Mouse (Mus musculus): Measurements from ENCODE around the gene Ccr1. TPM values are rescaled to one million over a fixed set of nuclear protein-coding genes. Genes with fewer than 3 reads are reported as not detected.

Gene Ccr1
- polyA plus RNA-seq (2014; fragmentation: Nextera tagmentation; extraction: Ambion mirVana): 0.53 and 1.5 TPM in 2 replicates

DNA sequence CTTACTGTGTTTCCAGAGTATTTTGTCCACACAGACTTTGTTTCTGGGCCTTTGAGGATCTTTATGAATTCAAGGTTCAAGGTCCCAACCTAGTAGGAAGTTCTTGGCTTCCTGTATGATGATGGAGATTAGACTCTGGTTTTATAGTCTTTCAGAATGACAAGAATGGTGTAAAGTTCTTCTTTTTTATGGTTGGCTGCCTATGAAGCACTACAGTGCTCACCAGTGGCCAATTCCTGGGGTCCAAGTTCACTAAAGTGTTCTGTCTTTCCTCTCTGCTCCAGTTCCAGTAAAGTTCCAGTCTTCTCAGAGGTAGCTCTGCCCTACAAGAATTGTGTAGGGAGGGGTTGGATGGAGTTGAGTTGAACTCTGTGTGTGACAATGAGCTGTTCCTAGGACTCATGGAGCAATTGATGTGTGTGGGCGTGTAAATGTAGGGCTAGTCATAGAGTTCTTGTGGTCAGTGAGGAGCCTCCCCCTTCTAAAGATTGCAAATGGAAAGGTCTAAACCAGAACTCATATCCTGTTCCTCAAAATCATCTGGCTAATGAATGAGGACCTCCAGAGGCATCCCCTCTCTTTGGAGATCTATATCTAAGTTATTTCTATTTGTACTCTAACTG, at the start of gene Ccr1:
Ccr1 (minus strand) TSS at position 403 of the 623 bp plus-strand sequence.
- H3K4me3 ChIP-seq (replicated peaks; ENCODE audit: low read length): no peak within 1 kb of the TSS
- H3K4me1 ChIP-seq (replicated peaks; ENCODE audit: control insufficient read depth, insufficient read depth, low read length): no peaks in the 10 kb centered on the region
- H3K9me3 ChIP-seq (ENCODE audit: control insufficient read depth, low read length): no peaks in the 10 kb centered on the region
- 81% methylated on average over 1 of the region's 1 CpGs for WGBS
- DNase-seq (ENCODE audit: low spot score) (no peak), ATAC-seq (ENCODE audit: low FRiP score) (no peak)
- no peaks in the 10 kb centered on the region for H3K27me3 ChIP-seq (ENCODE audit: control insufficient read depth, insufficient read depth, low read length)
- H3K36me3 ChIP-seq (replicated peaks; ENCODE audit: control insufficient read depth, insufficient read depth): no peaks in the 10 kb centered on the region
- H3K4me2 ChIP-seq (replicated peaks): no peak within 1 kb of the TSS
- no peak within 1 kb of the TSS for H3K9ac ChIP-seq
- no peak within 1 kb of the TSS for H3K27ac ChIP-seq

DNA sequence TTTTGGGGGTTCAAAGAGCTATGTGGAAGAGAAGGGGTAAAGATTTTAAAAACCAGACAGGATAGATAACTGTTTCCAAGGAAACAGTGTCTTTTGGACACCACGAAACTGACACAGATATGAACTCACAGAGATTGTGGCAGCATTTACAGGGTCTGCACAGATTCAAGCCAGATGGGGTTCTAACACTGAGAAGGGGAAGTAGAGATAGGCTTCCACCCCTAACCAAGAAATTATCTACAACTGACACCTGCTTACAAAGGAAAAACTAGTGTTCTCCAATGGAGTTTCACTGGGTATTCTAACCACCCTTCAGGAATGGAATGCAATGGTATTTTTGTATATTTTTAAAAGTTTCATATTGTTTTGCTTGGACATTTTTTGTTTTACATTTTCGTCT, 47.6 kb upstream of the Ccr1 start:
- H3K9me3 ChIP-seq (ENCODE audit: control insufficient read depth, low read length): no peaks in the 10 kb centered on the region
- DNase-seq (ENCODE audit: low spot score) (no peak), ATAC-seq (ENCODE audit: low FRiP score) (no peak)
- no peak overlapping the region for H3K4me3 ChIP-seq (replicated peaks; ENCODE audit: low read length)
- WGBS: 80% methylated on average over 2 of the region's 2 CpGs
- no peaks in the 10 kb centered on the region for H3K36me3 ChIP-seq (replicated peaks; ENCODE audit: control insufficient read depth, insufficient read depth)
- H3K27ac ChIP-seq: no peak overlapping the region
- H3K4me1 ChIP-seq (replicated peaks; ENCODE audit: control insufficient read depth, insufficient read depth, low read length): no peaks in the 10 kb centered on the region
- H3K4me2 ChIP-seq (replicated peaks): no peak overlapping the region
- H3K9ac ChIP-seq: no peak overlapping the region
- H3K27me3 ChIP-seq (ENCODE audit: control insufficient read depth, insufficient read depth, low read length): no peaks in the 10 kb centered on the region

DNA sequence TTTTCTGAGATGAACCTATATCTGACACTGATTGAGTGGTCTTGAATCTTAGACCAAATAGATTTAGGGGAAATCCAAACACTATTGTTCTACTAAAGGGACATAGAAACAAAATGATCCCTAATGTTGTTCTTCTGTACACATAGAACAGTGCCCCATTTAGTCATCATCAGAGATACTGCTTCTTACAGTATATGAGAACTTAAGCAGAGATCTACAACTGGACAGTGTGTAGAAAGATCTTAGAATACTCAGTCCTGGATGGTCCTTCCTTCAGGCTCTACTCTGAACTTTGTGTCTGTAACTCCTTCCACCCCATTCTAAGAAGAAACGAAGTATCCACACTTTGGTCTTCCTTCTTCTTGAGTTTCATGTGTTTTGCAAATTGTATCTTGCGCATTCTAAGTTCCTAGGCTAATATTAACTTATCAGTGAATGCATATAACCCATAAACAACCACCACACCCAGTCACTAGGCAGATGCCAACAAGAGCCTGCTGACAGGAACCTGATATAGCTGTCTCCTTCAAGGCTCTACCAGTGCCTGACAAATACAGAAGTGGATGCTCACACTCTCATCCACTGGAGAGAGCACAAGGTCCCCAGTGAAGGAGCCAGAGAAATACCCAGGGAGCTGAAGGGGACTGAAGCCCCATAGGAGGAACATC, 46.6 kb upstream of the Ccr1 start:
- no peak for DNase-seq (ENCODE audit: low spot score)
- Histone ChIP-seq H3K36me3 (replicated peaks; ENCODE audit: control insufficient read depth, insufficient read depth) (no peaks in the 10 kb centered on the region), H3K27ac (no peak overlapping the region), H3K27me3 (ENCODE audit: control insufficient read depth, insufficient read depth, low read length) (no peaks in the 10 kb centered on the region), H3K4me1 (replicated peaks; ENCODE audit: control insufficient read depth, insufficient read depth, low read length) (no peaks in the 10 kb centered on the region), H3K4me3 (replicated peaks; ENCODE audit: low read length) (no peak overlapping the region), H3K9me3 (ENCODE audit: control insufficient read depth, low read length) (no peaks in the 10 kb centered on the region), H3K4me2 (replicated peaks) (no peak overlapping the region), H3K9ac (no peak overlapping the region)
- 81% methylated on average over 2 of the region's 2 CpGs for WGBS
- ATAC-seq (ENCODE audit: low FRiP score): no peak

DNA sequence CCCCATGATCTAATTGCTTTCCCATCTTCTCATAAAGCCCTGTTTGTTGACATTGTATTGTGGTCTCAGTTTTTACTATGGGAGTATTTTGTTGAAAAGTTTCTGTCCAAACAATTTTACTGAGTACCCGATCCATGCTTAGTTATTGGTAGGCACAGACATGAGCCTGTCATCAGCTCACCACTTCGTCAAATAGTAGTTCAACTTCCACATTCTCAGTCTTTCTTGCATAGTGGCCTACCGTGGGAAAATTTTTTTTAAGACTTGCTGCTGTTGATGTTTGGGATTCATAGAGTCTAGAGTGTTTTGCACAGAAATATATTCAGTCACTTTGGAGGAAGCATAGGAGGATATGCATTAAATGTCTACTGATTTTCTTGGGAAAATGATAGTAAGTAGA, 44.8 kb upstream of the Ccr1 start:
- Histone ChIP-seq H3K9ac (no peak overlapping the region), H3K4me1 (replicated peaks; ENCODE audit: control insufficient read depth, insufficient read depth, low read length) (no peaks in the 10 kb centered on the region), H3K4me2 (replicated peaks) (no peak overlapping the region), H3K27me3 (ENCODE audit: control insufficient read depth, insufficient read depth, low read length) (no peaks in the 10 kb centered on the region), H3K9me3 (ENCODE audit: control insufficient read depth, low read length) (no peaks in the 10 kb centered on the region), H3K36me3 (replicated peaks; ENCODE audit: control insufficient read depth, insufficient read depth) (no peaks in the 10 kb centered on the region), H3K27ac (no peak overlapping the region), H3K4me3 (replicated peaks; ENCODE audit: low read length) (no peak overlapping the region)
- ATAC-seq (ENCODE audit: low FRiP score) (no peak), DNase-seq (ENCODE audit: low spot score) (no peak)
- WGBS: 87% methylated on average over 3 of the region's 3 CpGs

DNA sequence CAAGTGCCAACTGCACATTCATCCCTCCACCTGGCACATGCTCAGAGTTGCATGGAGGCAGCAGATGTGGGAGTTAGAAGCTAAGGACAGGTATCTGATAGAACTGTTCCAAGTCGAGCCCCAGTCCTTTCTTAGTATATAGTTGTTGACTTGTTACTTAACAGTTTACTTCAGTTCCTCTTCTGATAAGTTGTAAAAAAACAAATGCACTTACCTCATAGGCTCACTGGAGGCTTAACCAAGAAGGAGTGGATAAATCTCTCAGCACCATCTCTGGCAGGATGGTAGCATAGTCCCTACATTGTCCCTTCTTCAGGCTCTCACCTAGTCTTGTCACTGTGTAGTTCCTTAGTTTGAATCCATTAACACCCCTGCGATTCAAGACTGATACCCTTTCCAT, 44.2 kb upstream of the Ccr1 start:
- no peak for DNase-seq (ENCODE audit: low spot score)
- Histone ChIP-seq H3K36me3 (replicated peaks; ENCODE audit: control insufficient read depth, insufficient read depth) (no peaks in the 10 kb centered on the region), H3K9me3 (ENCODE audit: control insufficient read depth, low read length) (no peaks in the 10 kb centered on the region), H3K27ac (no peak overlapping the region), H3K4me3 (replicated peaks; ENCODE audit: low read length) (no peak overlapping the region), H3K27me3 (ENCODE audit: control insufficient read depth, insufficient read depth, low read length) (no peaks in the 10 kb centered on the region), H3K4me2 (replicated peaks) (no peak overlapping the region), H3K9ac (no peak overlapping the region), H3K4me1 (replicated peaks; ENCODE audit: control insufficient read depth, insufficient read depth, low read length) (no peaks in the 10 kb centered on the region)
- 70% methylated on average over 2 of the region's 2 CpGs for WGBS
- ATAC-seq (ENCODE audit: low FRiP score): no peak

DNA sequence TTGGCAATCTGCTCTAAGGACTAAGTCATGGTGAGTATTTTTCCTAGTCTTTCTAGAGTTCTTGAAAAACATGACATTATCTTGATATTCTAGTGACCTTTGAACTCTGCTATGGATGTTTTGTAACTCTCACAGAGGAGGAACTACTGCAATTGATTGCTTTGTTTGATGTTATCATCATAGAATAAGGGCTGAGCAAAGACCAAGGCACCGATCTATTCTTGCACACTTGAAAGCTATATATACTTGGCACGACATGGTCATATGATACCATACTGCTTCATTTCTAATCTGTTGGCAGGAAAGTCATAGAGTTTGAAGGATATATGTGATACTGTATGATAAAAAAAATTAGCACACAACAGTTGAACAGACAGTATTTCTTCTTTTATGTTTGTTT, 31.3 kb upstream of the Ccr1 start:
- no peak overlapping the region for H3K9ac ChIP-seq
- no peaks in the 10 kb centered on the region for H3K27me3 ChIP-seq (ENCODE audit: control insufficient read depth, insufficient read depth, low read length)
- H3K9me3 ChIP-seq (ENCODE audit: control insufficient read depth, low read length): no peaks in the 10 kb centered on the region
- no peak overlapping the region for H3K27ac ChIP-seq
- H3K4me1 ChIP-seq (replicated peaks; ENCODE audit: control insufficient read depth, insufficient read depth, low read length): no peaks in the 10 kb centered on the region
- no peak for ATAC-seq (ENCODE audit: low FRiP score)
- DNase-seq (ENCODE audit: low spot score): no peak
- H3K4me3 ChIP-seq (replicated peaks; ENCODE audit: low read length): no peak overlapping the region
- H3K36me3 ChIP-seq (replicated peaks; ENCODE audit: control insufficient read depth, insufficient read depth): no peaks in the 10 kb centered on the region
- H3K4me2 ChIP-seq (replicated peaks): no peak overlapping the region
- WGBS: 90% methylated on average over 2 of the region's 2 CpGs

DNA sequence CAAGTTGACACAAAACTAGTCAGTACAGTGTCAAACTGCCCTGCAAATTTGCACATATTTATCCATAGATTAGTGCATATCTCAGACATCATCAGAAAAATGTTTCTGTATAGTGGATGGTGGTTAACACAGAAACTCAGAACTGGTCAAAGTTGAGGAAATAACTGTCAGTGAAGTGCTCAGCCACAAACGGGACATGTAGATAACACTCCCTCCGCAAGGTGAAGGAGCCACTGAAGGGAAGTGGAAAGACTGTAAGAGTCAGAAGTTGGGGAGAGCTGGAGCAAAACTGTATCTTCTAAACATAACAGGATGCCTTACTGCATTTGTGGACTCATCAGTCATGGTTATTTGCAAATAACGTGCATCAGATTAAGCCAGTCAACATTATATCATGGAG, 29.2 kb upstream of the Ccr1 start:
- no peaks in the 10 kb centered on the region for H3K36me3 ChIP-seq (replicated peaks; ENCODE audit: control insufficient read depth, insufficient read depth)
- H3K4me3 ChIP-seq (replicated peaks; ENCODE audit: low read length): no peak overlapping the region
- DNase-seq (ENCODE audit: low spot score): no peak
- no peak for ATAC-seq (ENCODE audit: low FRiP score)
- H3K27me3 ChIP-seq (ENCODE audit: control insufficient read depth, insufficient read depth, low read length): no peaks in the 10 kb centered on the region
- WGBS: 90% methylated on average over 3 of the region's 3 CpGs
- no peaks in the 10 kb centered on the region for H3K4me1 ChIP-seq (replicated peaks; ENCODE audit: control insufficient read depth, insufficient read depth, low read length)
- no peak overlapping the region for H3K4me2 ChIP-seq (replicated peaks)
- no peak overlapping the region for H3K9ac ChIP-seq
- no peaks in the 10 kb centered on the region for H3K9me3 ChIP-seq (ENCODE audit: control insufficient read depth, low read length)
- H3K27ac ChIP-seq: no peak overlapping the region

DNA sequence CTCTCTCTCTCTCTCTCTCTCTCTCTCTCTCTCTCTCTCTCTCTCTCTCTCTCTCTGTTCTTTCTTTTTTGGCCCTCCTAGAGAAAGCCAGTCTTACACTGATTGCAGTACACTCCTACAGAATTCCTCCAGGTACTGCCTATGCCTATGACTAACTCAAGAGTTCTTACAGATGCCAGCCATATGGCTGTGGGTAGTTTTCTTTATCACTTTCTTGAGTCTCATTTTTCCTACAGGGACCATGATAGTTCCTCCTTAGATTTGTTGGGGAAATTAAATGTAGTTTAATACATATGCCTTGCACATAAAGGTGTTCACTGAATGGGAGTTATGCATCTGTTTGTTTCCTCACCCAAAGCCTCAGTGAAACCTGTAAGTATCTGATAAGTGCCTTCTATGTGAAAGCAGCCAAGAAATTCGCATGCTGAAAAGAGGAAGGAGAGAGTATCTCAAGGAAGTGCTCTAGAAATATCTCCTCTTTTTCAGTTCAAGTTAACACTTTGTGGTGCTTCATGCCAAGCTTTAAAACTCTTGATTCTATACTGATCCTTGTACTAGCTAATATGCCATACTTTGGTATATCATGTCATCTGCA, 22.9 kb upstream of the Ccr1 start:
- H3K36me3 ChIP-seq (replicated peaks; ENCODE audit: control insufficient read depth, insufficient read depth): no peaks in the 10 kb centered on the region
- no peaks in the 10 kb centered on the region for H3K4me1 ChIP-seq (replicated peaks; ENCODE audit: control insufficient read depth, insufficient read depth, low read length)
- H3K27ac ChIP-seq: no peak overlapping the region
- no peaks in the 10 kb centered on the region for H3K9me3 ChIP-seq (ENCODE audit: control insufficient read depth, low read length)
- DNase-seq (ENCODE audit: low spot score) (no peak), ATAC-seq (ENCODE audit: low FRiP score) (no peak)
- H3K27me3 ChIP-seq (ENCODE audit: control insufficient read depth, insufficient read depth, low read length): no peaks in the 10 kb centered on the region
- WGBS: 64% methylated on average over 1 of the region's 1 CpGs
- no peak overlapping the region for H3K4me3 ChIP-seq (replicated peaks; ENCODE audit: low read length)
- no peak overlapping the region for H3K4me2 ChIP-seq (replicated peaks)
- H3K9ac ChIP-seq: no peak overlapping the region

DNA sequence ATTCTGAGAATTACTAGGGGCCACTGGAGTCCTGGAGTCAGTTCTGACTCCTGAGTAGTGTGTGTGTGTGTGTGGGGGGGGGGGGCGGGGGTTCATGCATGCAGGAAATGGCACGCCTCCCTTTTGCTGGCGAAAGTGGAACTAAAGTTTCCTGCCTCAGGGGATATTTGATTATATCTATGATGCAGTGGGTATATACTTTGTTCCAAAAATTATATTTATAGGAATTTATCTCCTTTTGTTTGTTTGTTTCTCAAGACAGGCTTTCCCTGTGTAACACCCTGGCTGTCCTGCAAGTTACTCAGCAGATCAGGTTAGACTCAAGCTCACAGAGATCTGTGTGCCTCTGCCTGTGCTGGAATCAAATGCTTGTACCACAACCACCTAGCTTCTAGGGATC, 21.2 kb upstream of the Ccr1 start:
- no peak overlapping the region for H3K4me2 ChIP-seq (replicated peaks)
- H3K9ac ChIP-seq: no peak overlapping the region
- no peak overlapping the region for H3K27ac ChIP-seq
- DNase-seq (ENCODE audit: low spot score): no peak
- WGBS: 75% methylated on average over 3 of the region's 3 CpGs
- H3K27me3 ChIP-seq (ENCODE audit: control insufficient read depth, insufficient read depth, low read length): no peaks in the 10 kb centered on the region
- H3K9me3 ChIP-seq (ENCODE audit: control insufficient read depth, low read length): no peaks in the 10 kb centered on the region
- no peak overlapping the region for H3K4me3 ChIP-seq (replicated peaks; ENCODE audit: low read length)
- H3K4me1 ChIP-seq (replicated peaks; ENCODE audit: control insufficient read depth, insufficient read depth, low read length): no peaks in the 10 kb centered on the region
- no peaks in the 10 kb centered on the region for H3K36me3 ChIP-seq (replicated peaks; ENCODE audit: control insufficient read depth, insufficient read depth)
- no peak for ATAC-seq (ENCODE audit: low FRiP score)

Measured in hindbrain, embryonic 14.5 days (tissue).